Mouse (Mus musculus): ENCODE measurements around the gene Ffar3. TPM values are rescaled to one million over a fixed set of nuclear protein-coding genes. Genes with fewer than 3 reads are reported as not detected.

Ffar3 gene
- total and polyA plus RNA-seq, 3 experiments = not detected

- Histone ChIP-seq H3K79me2 (replicated peaks; ENCODE audit: control insufficient read depth, extremely low read depth, insufficient read depth, poor library complexity, severe bottlenecking) (no peaks in the 10 kb centered on the region), H3K27me3 (replicated peaks) (no peaks in the 10 kb centered on the region), H3K4me2 (ENCODE audit: insufficient read depth, low read depth, poor library complexity, severe bottlenecking) (no peak overlapping the region), H3K9me3 (replicated peaks; ENCODE audit: low read length) (no peaks in the 10 kb centered on the region), H3K9ac (ENCODE audit: insufficient read depth, low read depth) (no peak overlapping the region), H3K36me3 (replicated peaks in 1 of 2; ENCODE audit: control insufficient read depth in 1 of 2, insufficient read depth in 1 of 2, low read length in 1 of 2) (no peaks in the 10 kb centered on the region), H3K4me3 (replicated peaks in 1 of 3; ENCODE audit: low read depth in 2 of 3, low read length in 2 of 3, poor library complexity in 1 of 3) (no peak overlapping the region), H3K27ac (ENCODE audit: insufficient read depth, low read depth) (no peak overlapping the region), H3K4me1 (ENCODE audit: control insufficient read depth in 1 of 2, insufficient read depth in 2 of 2) (peaks cover 13 to 35% of the 10 kb centered on the region in 2 experiments)
- in situ Hi-C loops (cut with MboI; ENCODE audit: low pct_ligation_motif_present, low pct_unique_long_range_greater_than_20kb, low sequenced_read_pairs) = no loop called here
- TF ChIP-seq BHLHE40 (IDR thresholded peaks at IDR 0.05; ENCODE audit: low read depth, low read length) (no peak), CHD1 (IDR thresholded peaks at IDR 0.05; ENCODE audit: low read depth, low read length) (no peak), JUND (conservative IDR thresholded peaks at IDR 0.05; ENCODE audit: low read depth, low read length) (no peak), IRF4 (IDR thresholded peaks at IDR 0.05; ENCODE audit: low read depth, low read length) (no peak), JUN (IDR thresholded peaks at IDR 0.05; ENCODE audit: insufficient read depth, low read depth, low read length) (no peak), UBTF (IDR thresholded peaks at IDR 0.05; ENCODE audit: low read depth, low read length) (no peak), RCOR1 (conservative IDR thresholded peaks at IDR 0.05; ENCODE audit: low read depth, low read length) (no peak), KAT2A (IDR thresholded peaks at IDR 0.05; ENCODE audit: insufficient replicate concordance, low read length) (no peak), TBP (conservative IDR thresholded peaks at IDR 0.05; ENCODE audit: low read depth, low read length) (no peak), POLR2A (IDR thresholded peaks at IDR 0.05; ENCODE audit: low read depth, low read length) (no peak), MAZ (IDR thresholded peaks at IDR 0.05; ENCODE audit: low read depth, low read length) (no peak), ZC3H11A (IDR thresholded peaks at IDR 0.05; ENCODE audit: low read depth, low read length) (no peak), HCFC1 (IDR thresholded peaks at IDR 0.05; ENCODE audit: low read depth, low read length) (no peak)
- dilution Hi-C loops (cut with MboI; ENCODE audit: extremely low pct_ligation_motif_present, extremely low pct_unique_long_range_greater_than_20kb, low sequenced_read_pairs) = no loop called here
- DNase-seq (ENCODE audit: extremely low read depth) = no peak
Observed at GRCm38 (mm10) chr7:30846505-30847053, 9.4 kb downstream of the Ffar3 start.

GRCm38 (mm10) chr7:30844676-30845297 is 11.2 kb downstream of the Ffar3 start:
- Histone ChIP-seq H3K27ac (ENCODE audit: insufficient read depth, low read depth) (no peak overlapping the region), H3K4me2 (ENCODE audit: insufficient read depth, low read depth, poor library complexity, severe bottlenecking) (no peak overlapping the region), H3K36me3 (replicated peaks in 1 of 2; ENCODE audit: control insufficient read depth in 1 of 2, insufficient read depth in 1 of 2, low read length in 1 of 2) (no peaks in the 10 kb centered on the region), H3K79me2 (replicated peaks; ENCODE audit: control insufficient read depth, extremely low read depth, insufficient read depth, poor library complexity, severe bottlenecking) (no peaks in the 10 kb centered on the region), H3K27me3 (replicated peaks) (no peaks in the 10 kb centered on the region), H3K9ac (ENCODE audit: insufficient read depth, low read depth) (no peak overlapping the region), H3K9me3 (replicated peaks; ENCODE audit: low read length) (no peaks in the 10 kb centered on the region), H3K4me3 (replicated peaks in 1 of 3; ENCODE audit: low read depth in 2 of 3, low read length in 2 of 3, poor library complexity in 1 of 3) (no peak overlapping the region), H3K4me1 (ENCODE audit: control insufficient read depth in 1 of 2, insufficient read depth in 2 of 2) (peaks cover 12 to 38% of the 10 kb centered on the region in 2 experiments; a peak in 3 of 4 replicates)
- DNase-seq (ENCODE audit: extremely low read depth) = no peak
- in situ Hi-C loops (cut with MboI; ENCODE audit: low pct_ligation_motif_present, low pct_unique_long_range_greater_than_20kb, low sequenced_read_pairs) (no loop called here), dilution Hi-C loops (cut with MboI; ENCODE audit: extremely low pct_ligation_motif_present, extremely low pct_unique_long_range_greater_than_20kb, low sequenced_read_pairs) (no loop called here)
- TF ChIP-seq MAZ (IDR thresholded peaks at IDR 0.05; ENCODE audit: low read depth, low read length) = no peak
- no peak for TF ChIP-seq KAT2A (IDR thresholded peaks at IDR 0.05; ENCODE audit: insufficient replicate concordance, low read length)
- no peak for TF ChIP-seq HCFC1 (IDR thresholded peaks at IDR 0.05; ENCODE audit: low read depth, low read length)
- no peak for TF ChIP-seq ELF1 (IDR thresholded peaks at IDR 0.05; ENCODE audit: low read depth, low read length)
- TF ChIP-seq SMC3 (IDR thresholded peaks at IDR 0.05; ENCODE audit: low read depth, low read length) = no peak
- TF ChIP-seq JUND (conservative IDR thresholded peaks at IDR 0.05; ENCODE audit: low read depth, low read length) = no peak
- no peak for TF ChIP-seq MEF2A (IDR thresholded peaks at IDR 0.05; ENCODE audit: borderline replicate concordance, low read depth, low read length)
- no peak for TF ChIP-seq BHLHE40 (IDR thresholded peaks at IDR 0.05; ENCODE audit: low read depth, low read length)
- TF ChIP-seq TBP (conservative IDR thresholded peaks at IDR 0.05; ENCODE audit: low read depth, low read length) = no peak
- TF ChIP-seq ZNF384 (IDR thresholded peaks at IDR 0.05; ENCODE audit: low read depth, low read length) = no peak
- TF ChIP-seq E2F4 (IDR thresholded peaks at IDR 0.05; ENCODE audit: insufficient replicate concordance, low read depth, low read length) = no peak
- no peak for TF ChIP-seq NELFE (IDR thresholded peaks at IDR 0.05; ENCODE audit: low read depth, low read length)
- no peak for TF ChIP-seq MAFK (IDR thresholded peaks at IDR 0.05; ENCODE audit: insufficient replicate concordance, low read length)
- TF ChIP-seq TCF12 (IDR thresholded peaks at IDR 0.05; ENCODE audit: low read depth, low read length) = no peak
- TF ChIP-seq CTCF (conservative IDR thresholded peaks at IDR 0.05 in 1 of 2, IDR thresholded peaks at IDR 0.05 in 1 of 2; ENCODE audit: low read depth in 2 of 2, low read length in 2 of 2) = no peak
